Mouse (Mus musculus) myocyte (in vitro differentiated cells): ENCODE data around the gene Slit2.

Experiments
- CEBPB ChIP-seq: IDR thresholded peaks from 2 replicates; pipeline ENCODE4 v1.6.1; 2011; ENCODE audit warnings: mild to moderate bottlenecking, moderate library complexity; ENCODE audit not compliant: poor library complexity, insufficient read depth, severe bottlenecking
- E2F4 ChIP-seq: IDR thresholded peaks from one replicate; pipeline ENCODE4 v1.6.1; 2011; ENCODE audit warnings: mild to moderate bottlenecking, control low read depth, moderate library complexity; ENCODE audit not compliant: insufficient read depth
- MAX ChIP-seq: IDR thresholded peaks from one replicate; pipeline ENCODE4 v1.6.1; 2011; ENCODE audit warnings: low read depth, mild to moderate bottlenecking, control low read depth
- MYOD1 ChIP-seq, 3 experiments: IDR thresholded peaks; one replicate each; pipeline ENCODE4 v1.6.1; 2011; ENCODE audit warnings: control low read depth in 2 of 3, low read depth in 2 of 3, mild to moderate bottlenecking in 2 of 3, moderate library complexity in 1 of 3; ENCODE audit not compliant: insufficient read length in 2 of 3, control insufficient read depth in 1 of 3
- POLR2A ChIP-seq: IDR thresholded peaks from one replicate; pipeline ENCODE4 v1.6.1; 2011; ENCODE audit warnings: low read depth, mild to moderate bottlenecking, control low read depth, moderate library complexity; ENCODE audit not compliant: insufficient read length
- POLR2AphosphoS2 ChIP-seq: IDR thresholded peaks from one replicate; pipeline ENCODE4 v1.6.1; 2011; ENCODE audit warnings: low read depth, control low read depth; ENCODE audit not compliant: insufficient read length
- SRF ChIP-seq: IDR thresholded peaks from one replicate; pipeline ENCODE4 v1.6.1; 2011; ENCODE audit warnings: low read depth; ENCODE audit not compliant: control insufficient read depth, insufficient read length
- USF1 ChIP-seq: IDR thresholded peaks from one replicate; pipeline ENCODE4 v1.6.1; 2011; ENCODE audit warnings: low read depth, mild to moderate bottlenecking, control low read depth, moderate library complexity

- TF ChIP-seq POLR2A (no peak), USF1 (no peak), POLR2AphosphoS2 (no peak), MAX (no peak), MYOD1 (IDR thresholded peaks at IDR 0.05; ENCODE audit: control insufficient read depth in 1 of 3, insufficient read length in 2 of 3, low read depth in 2 of 3) (no peak), SRF (no peak), E2F4 (no peak), CEBPB (no peak)
Observed at GRCm38 (mm10) chr5:48160829-48161228, 177.9 kb downstream of the Slit2 start.
